In genomic region chr14:31780412-31781233, GRCm38 (mm10) we compare ENCODE assay signal across 8 mouse cellular contexts. TPM values are rescaled to one million over a fixed set of nuclear protein-coding genes. Genes with fewer than 3 reads are reported as not detected.
DNase-seq lines count a peak whose midpoint lies in the region; ATAC-seq and TF ChIP-seq lines count a peak whose summit lies in the region.

No protein-coding gene starts in this region.

- peak overlapping the region; percentile 37 for H3K4me2 ChIP-seq in kidney, embryonic 15.5 days
- H3K4me2 ChIP-seq in forebrain, embryonic 14.5 days (ENCODE audit: low read length), result peak overlapping the region; percentile 49
- H3K4me2 ChIP-seq in myocyte (ENCODE audit: low read depth), result peak overlapping the region; percentile 89

- H3K36me3 ChIP-seq in kidney, embryonic 15.5 days, result no peaks in the 10 kb centered on the region
- H3K36me3 ChIP-seq in forebrain, embryonic 14.5 days (ENCODE audit: control insufficient read depth, insufficient read depth, low read length), result no peaks in the 10 kb centered on the region
- H3K36me3 ChIP-seq in myocyte (ENCODE audit: control insufficient read depth, insufficient read depth), result no peaks in the 10 kb centered on the region

- no peaks in the 10 kb centered on the region for H3K27me3 ChIP-seq in kidney, embryonic 15.5 days
- no peaks in the 10 kb centered on the region for H3K27me3 ChIP-seq in forebrain, embryonic 14.5 days (replicated peaks; ENCODE audit: control insufficient read depth, insufficient read depth, low read length)
- no peaks in the 10 kb centered on the region for H3K27me3 ChIP-seq in myocyte (ENCODE audit: control insufficient read depth, insufficient read depth, insufficient read length)

- H3K9ac ChIP-seq in kidney, embryonic 15.5 days, result no peak overlapping the region
- H3K9ac ChIP-seq in forebrain, embryonic 14.5 days (ENCODE audit: low read length), result peak overlapping the region; percentile 37

- H3ac ChIP-seq in myocyte (ENCODE audit: control insufficient read depth, insufficient read length), result no peak overlapping the region

- TF ChIP-seq POLR2A in myocyte (IDR thresholded peaks at IDR 0.05; ENCODE audit: insufficient read length, low read depth), result no peak

- peaks cover 81% of the 10 kb centered on the region for H3K79me2 ChIP-seq in myocyte (ENCODE audit: control insufficient read depth, insufficient read depth)

- peaks cover 15% of the 10 kb centered on the region for H3K4me1 ChIP-seq in kidney, embryonic 15.5 days
- peaks cover 18% of the 10 kb centered on the region for H3K4me1 ChIP-seq in forebrain, embryonic 14.5 days (ENCODE audit: control insufficient read depth, insufficient read depth, low read length)

- ATAC-seq in kidney, embryonic 15.5 days (replicated peaks; ENCODE audit: low FRiP score), result no peak
- ATAC-seq in forebrain, embryonic 14.5 days, result peak; percentile 68

- WGBS in kidney, embryonic 15.5 days, result 69% methylated on average over 11 of the region's 11 CpGs
- 19% methylated on average over 11 of the region's 11 CpGs for WGBS in forebrain, embryonic 14.5 days

- peak overlapping the region; percentile 59; the same call in 1 of the 2 replicates for H3K27ac ChIP-seq in kidney, embryonic 15.5 days
- peak overlapping the region; percentile 82 for H3K27ac ChIP-seq in forebrain, embryonic 14.5 days (ENCODE audit: low read depth, low read length)

- DNase-seq in kidney, postnatal 14 days, result no peak
- peak; percentile 49 for DNase-seq in NIH3T3 (ENCODE audit: low read depth)
- peak; percentile 64 for DNase-seq in forebrain, embryonic 14.5 days (ENCODE audit: low spot score)
- peak; percentile 22 to 45 for DNase-seq in layer of hippocampus, postnatal 36 days
- DNase-seq in ovary, postnatal 36 days (ENCODE audit: low spot score), result no peak
- DNase-seq in urinary bladder, postnatal 25 days (ENCODE audit: low spot score), result no peak

- no peak overlapping the region for H3K4me3 ChIP-seq in kidney, embryonic 15.5 days (replicated peaks)
- peak overlapping the region; percentile 20 for H3K4me3 ChIP-seq in forebrain, embryonic 14.5 days (ENCODE audit: low read depth, low read length)
- peak overlapping the region; percentile 38 for H3K4me3 ChIP-seq in myocyte

- H3K9me3 ChIP-seq in kidney, embryonic 15.5 days (replicated peaks), result no peaks in the 10 kb centered on the region
- H3K9me3 ChIP-seq in forebrain, embryonic 14.5 days (replicated peaks; ENCODE audit: control insufficient read depth, low read length), result no peaks in the 10 kb centered on the region

TF ChIP-seq in myocyte, 11 proteins besides CTCF, POLR2A, EP300 and RAD21:
- TF ChIP-seq MYOD1 (IDR thresholded peaks at IDR 0.05; ENCODE audit: control insufficient read depth in 1 of 3, insufficient read length in 2 of 3, low read depth in 2 of 3) (no peak), CEBPB (IDR thresholded peaks at IDR 0.05; ENCODE audit: insufficient read depth, poor library complexity, severe bottlenecking) (no peak), REST (IDR thresholded peaks at IDR 0.05; ENCODE audit: insufficient read depth, insufficient read length) (no peak), POLR2AphosphoS2 (IDR thresholded peaks at IDR 0.05; ENCODE audit: insufficient read length, low read depth) (no peak), TCF3 (IDR thresholded peaks at IDR 0.05; ENCODE audit: insufficient read length, low read depth) (no peak), SRF (IDR thresholded peaks at IDR 0.05; ENCODE audit: control insufficient read depth, insufficient read length, low read depth) (no peak), MYOG (IDR thresholded peaks at IDR 0.05; ENCODE audit: control insufficient read depth in 1 of 3, insufficient read depth in 1 of 3, insufficient read length in 2 of 3, low read depth in 2 of 3) (no peak), TCF12 (IDR thresholded peaks at IDR 0.05; ENCODE audit: insufficient read depth, poor library complexity, severe bottlenecking) (no peak), MAX (IDR thresholded peaks at IDR 0.05; ENCODE audit: low read depth) (no peak), E2F4 (IDR thresholded peaks at IDR 0.05; ENCODE audit: insufficient read depth) (no peak), USF1 (IDR thresholded peaks at IDR 0.05; ENCODE audit: low read depth) (no peak)

RNA-seq across cellular contexts. Expression of gene Ankrd28, which starts 49.8 kb away (rescaled TPM):
- 7.3 and 8.4 TPM in 2 replicates for polyA plus RNA-seq in kidney, embryonic 15.5 days (2015; fragmentation: Nextera tagmentation; extraction: Ambion mirVana)
- 9.2 and 10.6 TPM in 2 replicates for polyA plus RNA-seq in forebrain, embryonic 14.5 days (2014; fragmentation: Nextera tagmentation; extraction: Ambion mirVana)
- total RNA-seq in layer of hippocampus, postnatal 36 days (2021), result 10 to 100 TPM; 53.5 to 55.2 TPM
- polyA plus RNA-seq in myocyte (2012; fragmentation: generic; extraction: Trizol), result 6.5 TPM

Comparison
In these comparisons a context has a peak if more than half of its experiments do, and no peak if none do; other contexts are left out.
1. H3K4me2 ChIP-seq: peak in every context shown above with its lines; median percentile 89 in myocyte; 49 in forebrain, embryonic 14.5 days; 37 in kidney, embryonic 15.5 days.
2. DNase-seq: peak in NIH3T3 (single experiment), forebrain, embryonic 14.5 days (single experiment) and layer of hippocampus, postnatal 36 days (2 of 2); none in kidney, postnatal 14 days (single experiment), ovary, postnatal 36 days (single experiment) and urinary bladder, postnatal 25 days (single experiment).